Mouse (Mus musculus): ENCODE measurements around the gene Sult2b1.

GRCm38 (mm10) chr7:45721642-45722347 is 62.7 kb downstream of the Sult2b1 start:
- TF ChIP-seq POLR2A (IDR thresholded peaks at IDR 0.05; ENCODE audit: insufficient read depth, low read depth, low read length) = no peak
- no peak for TF ChIP-seq CTCF (IDR thresholded peaks at IDR 0.05)
